Mouse (Mus musculus) T-helper 2 cell (primary cell): Measurements from ENCODE around the gene 4930402H24Rik.

ENCODE experiments used
- in situ Hi-C: fragments of 300-600 bp; cut with MboI, MseI; formaldehyde crosslinking; loops from one replicate; pipeline ENCODE4 v1.15.1; 2025; ENCODE audit warnings: high pct_unique_total_duplicates

Gene 4930402H24Rik

DNA sequence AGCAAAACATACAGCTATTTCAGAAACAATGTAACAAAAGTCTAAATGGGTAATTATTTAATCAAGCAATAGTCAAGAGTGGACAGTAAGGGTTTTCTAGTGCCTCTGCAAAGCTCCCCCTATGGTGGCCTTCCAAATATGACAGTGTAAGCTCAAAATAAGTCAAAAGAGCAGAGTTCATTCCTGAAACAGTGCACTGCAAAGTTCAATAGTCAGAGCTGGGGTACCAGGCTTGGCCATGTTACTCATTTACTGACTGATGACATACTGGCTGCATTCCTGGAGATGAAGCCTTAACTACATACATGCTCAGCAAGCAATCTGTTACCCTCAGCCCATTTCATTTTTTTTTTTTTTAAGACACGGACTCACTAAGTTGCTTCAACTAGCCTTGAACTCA is 91.7 kb downstream of the 4930402H24Rik start:
- in situ Hi-C loops = no loop called here

DNA sequence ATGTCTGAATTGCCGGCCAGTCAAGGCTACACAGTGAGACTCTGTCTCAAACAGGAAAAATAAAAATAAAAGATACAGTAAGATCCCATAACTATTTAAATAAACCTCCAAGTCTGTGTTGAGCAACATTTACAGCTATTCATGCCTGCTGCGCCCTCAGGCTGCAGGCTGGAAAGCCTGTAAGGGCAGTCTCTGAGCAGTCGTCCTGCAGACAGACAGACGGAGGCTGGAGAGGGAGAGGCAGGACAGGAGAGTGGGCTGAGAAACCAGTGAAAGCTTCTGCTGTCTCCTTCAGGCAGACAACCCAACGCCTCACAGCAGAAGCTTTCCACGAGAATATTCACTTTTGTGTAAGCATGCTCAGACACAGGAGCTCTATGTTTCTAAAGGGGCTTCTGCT is 92.5 kb downstream of the 4930402H24Rik start:
- in situ Hi-C loops = no loop called here

GRCm38 (mm10) chr2:130812487-130812886 is 93.7 kb downstream of the 4930402H24Rik start:
- in situ Hi-C loops = no loop called here

DNA sequence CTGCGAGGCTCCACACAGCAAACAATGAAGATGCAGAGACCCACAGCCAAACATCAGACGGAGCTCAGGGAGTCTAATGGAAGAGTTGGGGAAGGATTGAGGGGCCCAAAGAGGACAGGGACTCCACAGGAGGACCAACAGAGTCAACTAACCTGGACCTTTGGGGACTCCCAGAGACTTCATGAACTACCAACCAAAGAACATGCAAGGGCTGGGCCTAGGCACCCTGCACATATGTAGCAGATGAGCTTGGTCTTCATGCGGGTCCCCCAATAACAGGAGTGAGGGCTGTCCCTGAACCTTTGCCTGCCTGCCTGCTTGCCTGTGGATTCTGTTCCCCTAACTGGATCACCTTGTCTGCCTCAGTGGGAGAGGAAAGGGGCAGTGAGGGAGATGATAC is 101.1 kb downstream of the 4930402H24Rik start:
- in situ Hi-C loops = no loop called here

DNA sequence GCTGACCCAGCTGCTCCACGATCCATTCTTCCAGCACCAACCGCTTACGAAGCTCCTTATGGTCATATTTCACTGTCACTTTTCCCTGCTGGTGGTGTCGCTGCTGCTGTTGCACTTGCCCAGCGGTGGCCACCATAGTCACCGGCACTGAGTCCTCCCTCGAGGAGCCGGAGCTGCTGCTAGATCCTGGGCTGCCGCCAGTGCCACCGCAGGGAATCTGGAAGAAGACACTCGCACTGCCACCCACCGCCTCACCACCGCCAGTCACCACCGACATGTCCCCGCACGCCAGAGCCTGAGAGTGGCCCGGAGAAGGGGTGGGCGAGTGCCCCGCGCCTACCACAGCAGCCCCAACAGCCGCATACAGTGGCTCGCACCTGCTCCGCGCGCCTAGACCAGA is 102.5 kb downstream of the 4930402H24Rik start:
- in situ Hi-C loops = no loop called here

- in situ Hi-C loops = no loop called here
Observed at GRCm38 (mm10) chr2:130795731-130796130, 110.5 kb downstream of the 4930402H24Rik start.

- in situ Hi-C loops = no loop called here
Observed at GRCm38 (mm10) chr2:130791722-130792121, 114.5 kb downstream of the 4930402H24Rik start.

DNA sequence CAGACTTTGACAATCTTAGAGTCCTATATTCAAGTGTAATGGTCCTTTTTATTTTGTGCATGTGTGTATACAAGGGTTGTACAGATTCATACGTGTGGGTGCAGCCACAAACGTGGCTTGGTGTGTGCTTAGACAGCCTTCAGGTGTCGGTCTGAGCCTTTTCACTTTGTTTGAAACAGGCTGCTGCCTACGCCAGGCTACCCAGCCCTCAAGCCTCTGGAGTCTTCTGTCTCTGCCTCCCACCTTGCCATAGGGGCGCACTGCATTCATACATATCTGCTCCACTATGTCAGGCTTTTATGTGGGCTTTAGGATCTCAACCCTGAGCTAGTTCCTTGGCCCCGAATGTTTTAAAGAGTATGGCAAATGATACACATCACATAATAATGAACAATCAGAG is 116.6 kb downstream of the 4930402H24Rik start:
- in situ Hi-C loops = no loop called here

DNA sequence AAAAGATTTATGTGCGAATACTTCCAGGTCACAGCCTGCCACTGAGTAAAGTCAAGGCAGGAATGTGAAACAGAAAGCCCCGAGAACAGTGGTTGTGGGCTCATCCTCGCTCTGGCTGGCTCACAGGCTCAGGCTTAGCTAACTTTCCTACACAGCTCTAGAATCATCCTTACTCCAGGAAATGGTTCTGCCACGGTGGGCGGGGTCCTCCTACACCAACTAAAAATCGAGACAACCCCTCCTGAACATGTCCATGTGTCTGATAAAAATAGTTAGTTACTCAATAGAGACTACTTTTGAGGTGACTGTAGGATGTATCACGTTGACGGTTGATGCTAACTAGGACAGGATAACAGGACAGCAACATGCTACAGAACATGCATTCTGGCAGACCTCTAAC is 117.2 kb downstream of the 4930402H24Rik start:
- in situ Hi-C loops = no loop called here

GRCm38 (mm10) chr2:130784939-130785338 is 121.3 kb downstream of the 4930402H24Rik start:
- in situ Hi-C loops = no loop called here

DNA sequence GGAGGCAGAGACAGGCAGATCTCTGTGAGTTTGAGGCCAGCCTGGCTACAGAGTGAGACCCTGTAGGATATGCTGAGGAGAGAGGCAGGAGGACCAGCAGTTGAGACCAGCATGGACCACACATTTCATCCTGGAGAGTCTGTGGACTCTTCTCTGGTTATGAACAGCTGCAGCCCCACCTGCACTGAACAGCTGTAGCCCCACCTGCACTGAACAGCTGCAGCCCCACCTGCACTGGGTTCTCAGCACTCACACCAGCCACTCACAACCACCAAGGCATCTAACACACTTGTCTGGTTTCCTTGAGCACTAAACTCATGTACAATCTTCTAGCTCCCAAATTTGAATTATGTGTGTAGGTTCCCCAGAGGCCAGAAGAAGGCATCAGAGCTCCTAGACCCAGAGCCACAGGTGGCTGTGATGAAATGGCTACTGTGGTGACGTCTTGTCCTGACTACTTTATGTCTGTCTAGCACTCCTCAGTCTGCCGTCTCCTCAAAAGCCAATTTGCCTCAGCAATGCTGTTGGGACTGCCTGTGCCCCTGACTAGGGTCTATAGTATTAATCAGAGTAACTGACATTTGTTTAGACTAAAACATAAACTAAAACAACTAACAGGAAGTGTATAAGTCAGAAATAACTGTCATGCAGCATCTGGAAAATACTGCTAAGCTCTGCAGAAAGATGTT is 125.4 kb downstream of the 4930402H24Rik start:
- in situ Hi-C loops = no loop called here

DNA sequence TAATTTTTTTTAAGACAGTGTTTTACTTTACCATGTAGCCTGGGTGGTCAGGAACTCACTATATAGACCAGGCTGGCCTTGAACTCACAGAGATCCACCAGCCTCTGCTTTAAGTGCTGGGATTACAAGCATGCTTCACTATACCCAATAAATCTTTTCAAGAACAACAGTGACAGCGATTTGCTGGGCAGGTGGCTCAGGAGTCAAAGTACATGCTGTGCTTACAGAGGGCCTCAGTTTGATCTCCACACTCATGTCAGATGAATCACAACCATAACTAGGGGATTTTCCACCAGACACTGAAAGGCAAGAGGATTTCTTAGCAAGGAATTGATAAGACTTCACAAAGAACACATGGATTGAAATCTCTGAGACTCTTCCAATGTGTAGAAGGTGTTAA is 126.3 kb downstream of the 4930402H24Rik start:
- in situ Hi-C loops = no loop called here

GRCm38 (mm10) chr2:130776610-130777009 is 129.6 kb downstream of the 4930402H24Rik start:
- in situ Hi-C loops = no loop called here

- in situ Hi-C loops = no loop called here
Observed at GRCm38 (mm10) chr2:130767483-130767882, 138.7 kb downstream of the 4930402H24Rik start.

DNA sequence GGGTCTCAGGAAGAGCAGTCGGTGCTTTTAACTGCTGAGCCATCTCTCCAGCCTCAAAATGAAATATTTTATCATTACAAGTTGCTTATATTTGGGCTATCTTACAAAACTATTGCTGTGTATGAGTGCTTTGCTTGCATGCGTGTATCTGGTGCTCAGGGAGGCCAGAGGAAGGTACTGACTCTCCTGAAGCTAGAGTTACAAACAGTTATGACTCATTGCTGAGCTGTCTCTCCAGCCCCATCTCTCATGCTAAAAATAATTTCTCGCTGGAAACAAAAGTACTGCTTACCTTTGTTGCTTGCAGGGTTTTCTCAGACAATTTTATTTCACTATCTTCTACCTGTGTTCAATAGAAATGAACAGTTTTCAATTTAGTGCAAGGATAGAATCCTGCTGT is 140.8 kb downstream of the 4930402H24Rik start:
- in situ Hi-C loops = no loop called here

DNA sequence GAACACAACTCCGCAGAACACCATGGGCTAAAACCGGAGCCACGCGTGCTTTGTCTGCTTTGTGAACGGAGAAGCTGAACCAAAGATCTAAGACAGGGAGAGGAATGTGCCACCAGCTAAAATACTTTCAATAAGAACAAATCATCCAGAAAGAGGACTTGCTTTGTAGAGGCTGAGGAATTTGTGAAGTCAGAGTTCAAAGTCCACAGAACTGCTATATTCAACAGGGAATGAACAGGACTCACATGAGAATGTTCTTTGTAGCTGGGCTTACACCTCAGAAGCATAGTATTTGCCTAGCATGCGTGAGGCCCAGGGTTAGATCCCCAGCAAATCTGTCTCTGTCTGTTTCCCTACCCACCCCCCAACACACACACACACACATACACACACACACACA is 145.3 kb downstream of the 4930402H24Rik start:
- in situ Hi-C loops = no loop called here

DNA sequence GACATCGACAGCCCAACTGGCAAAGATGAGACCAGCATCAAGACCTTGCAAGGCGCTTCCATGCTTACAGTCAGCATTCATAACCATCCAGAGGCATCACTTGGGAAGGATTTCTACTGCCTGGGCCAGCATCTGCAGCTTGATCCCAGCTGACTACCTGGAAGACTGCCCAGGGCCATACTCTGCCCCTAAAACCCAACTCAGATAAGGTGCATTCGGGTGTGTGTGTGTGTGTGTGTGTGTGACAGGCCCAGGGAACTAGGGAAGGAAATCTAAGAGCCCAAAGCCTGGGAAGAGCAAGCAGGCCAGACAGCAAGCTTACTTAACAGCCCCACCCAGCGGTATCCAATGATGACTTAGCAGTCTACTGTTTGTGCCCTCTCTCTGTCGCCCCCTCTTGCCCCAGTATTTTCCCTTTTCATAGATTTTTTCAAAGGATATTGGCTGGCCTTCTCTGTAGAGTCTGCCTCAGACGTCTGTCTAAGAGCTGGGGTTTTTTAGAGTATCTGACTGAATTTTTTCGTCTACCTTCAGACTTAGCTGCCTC is 151.1 kb downstream of the 4930402H24Rik start:
- in situ Hi-C loops = no loop called here

DNA sequence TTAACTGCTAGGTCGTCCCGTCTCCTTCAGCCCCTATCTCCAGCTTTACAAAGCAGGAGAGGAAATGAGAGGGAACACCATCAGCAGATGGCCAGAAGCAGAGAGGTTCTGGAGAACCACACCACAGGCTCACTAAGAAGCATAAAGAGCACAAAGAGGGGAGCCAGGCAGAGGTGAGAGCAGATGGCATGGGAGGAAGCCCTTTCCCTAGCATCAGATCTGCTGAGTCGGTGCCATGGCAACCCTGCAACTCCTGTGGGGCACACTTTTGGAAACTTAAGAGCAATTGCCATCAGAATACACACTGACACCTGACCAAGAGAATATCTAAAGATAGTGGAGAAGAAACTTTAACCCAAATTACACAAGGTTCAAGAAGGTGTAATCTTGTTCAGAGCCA is 151.6 kb downstream of the 4930402H24Rik start:
- in situ Hi-C loops = no loop called here

GRCm38 (mm10) chr2:130750449-130750848 is 155.8 kb downstream of the 4930402H24Rik start:
- in situ Hi-C loops = no loop called here

GRCm38 (mm10) chr2:130749708-130750107 is 156.5 kb downstream of the 4930402H24Rik start:
- in situ Hi-C loops = loop anchor here (5.0 kb wide), 1 partner anchor 42 kb away; no protein-coding TSS in a partner anchor

- in situ Hi-C loops = no loop called here
Observed at GRCm38 (mm10) chr2:130743576-130743975, 162.6 kb downstream of the 4930402H24Rik start.

GRCm38 (mm10) chr2:130740096-130740495 is 166.1 kb downstream of the 4930402H24Rik start:
- in situ Hi-C loops = no loop called here

- in situ Hi-C loops = no loop called here
Observed at GRCm38 (mm10) chr2:130738019-130738418, 168.2 kb downstream of the 4930402H24Rik start.

GRCm38 (mm10) chr2:130735281-130735680 is 170.9 kb downstream of the 4930402H24Rik start:
- in situ Hi-C loops = no loop called here
